Mouse (Mus musculus) olfactory bulb, adult 2 months (tissue): ENCODE measurements around the gene Syt1.

ENCODE experiments used
- CTCF ChIP-seq: fragments of 200-500 bp; IDR thresholded peaks from 2 replicates; pipeline ENCODE4 v1.5.1; 2012; ENCODE audit warnings: low read depth, mild to moderate bottlenecking, low read length, moderate library complexity; ENCODE audit not compliant: insufficient read depth
- POLR2A ChIP-seq: fragments of 200-500 bp; IDR thresholded peaks from 2 replicates; pipeline ENCODE4 v1.6.1; 2012; ENCODE audit warnings: mild to moderate bottlenecking, low read depth, low read length, moderate library complexity; ENCODE audit not compliant: insufficient read depth

GRCm38 (mm10) chr10:108638095-108638494, 372.7 kb downstream of the Syt1 start:
- no peak for TF ChIP-seq CTCF
- no peak for TF ChIP-seq POLR2A
